21 mouse cellular contexts compared by ENCODE assay signal in genomic region chr6:149445854-149446253, GRCm38 (mm10). TPM values are rescaled to one million over a fixed set of nuclear protein-coding genes. Genes with fewer than 3 reads are reported as not detected.
DNase-seq lines count a peak whose midpoint lies in the region; ATAC-seq lines count a peak whose summit lies in the region.
"Had no signal": no experiment of that assay in that cellular context is flagged by ENCODE, and none has a peak within 500 bp of the region (broad histone marks: within the 10 kb centered on the region; RNA-seq: fewer than 3 reads in every experiment).

No protein-coding gene starts in this region.

- H3K9me3 ChIP-seq in hindbrain, embryonic 13.5 days: no peaks in the 10 kb centered on the region
- no peaks in the 10 kb centered on the region for H3K9me3 ChIP-seq in hindbrain, embryonic 10.5 days
- no peaks in the 10 kb centered on the region for H3K9me3 ChIP-seq in midbrain, embryonic 11.5 days (ENCODE audit: control insufficient read depth, low read length)
- no peaks in the 10 kb centered on the region for H3K9me3 ChIP-seq in midbrain, embryonic 14.5 days (ENCODE audit: control insufficient read depth, low read length)
- H3K9me3 ChIP-seq in neural tube, embryonic 13.5 days: no peaks in the 10 kb centered on the region
- H3K9me3 ChIP-seq: heart, embryonic 15.5 days; limb, embryonic 12.5 days; liver, embryonic 15.5 days had no signal

- no peak overlapping the region for H3K9ac ChIP-seq in hindbrain, embryonic 13.5 days
- no peak overlapping the region for H3K9ac ChIP-seq in midbrain, embryonic 11.5 days (ENCODE audit: low read length)
- H3K9ac ChIP-seq in midbrain, embryonic 14.5 days (replicated peaks; ENCODE audit: low read length): no peak overlapping the region
- no peak overlapping the region for H3K9ac ChIP-seq in neural tube, embryonic 13.5 days
- H3K9ac ChIP-seq: embryonic facial prominence, embryonic 13.5 days; heart, embryonic 15.5 days; limb, embryonic 12.5 days; liver, embryonic 15.5 days; midbrain, embryonic 13.5 days had no signal

- WGBS in hindbrain, embryonic 13.5 days: 79% methylated on average over 10 of the region's 10 CpGs
- 76% methylated on average over 10 of the region's 10 CpGs for WGBS in hindbrain, embryonic 10.5 days
- WGBS in midbrain, embryonic 11.5 days: 87% methylated on average over 10 of the region's 10 CpGs
- WGBS in midbrain, embryonic 14.5 days: 80% methylated on average over 10 of the region's 10 CpGs
- 47% methylated on average over 10 of the region's 10 CpGs for WGBS in neural tube, embryonic 13.5 days

- ATAC-seq in hindbrain, embryonic 13.5 days (ENCODE audit: low FRiP score): no peak
- peak; percentile 19; the same call in 1 of the 2 replicates for ATAC-seq in midbrain, embryonic 11.5 days (ENCODE audit: low FRiP score)
- ATAC-seq in midbrain, embryonic 14.5 days (ENCODE audit: low FRiP score, low TSS enrichment): no peak
- ATAC-seq in neural tube, embryonic 13.5 days (ENCODE audit: low read depth): no peak
- ATAC-seq: forebrain, embryonic 14.5 days; intestine, embryonic 16.5 days; lung, postnatal 0 days; midbrain, embryonic 13.5 days had no signal

- no peak overlapping the region for H3K4me2 ChIP-seq in hindbrain, embryonic 13.5 days
- no peak overlapping the region for H3K4me2 ChIP-seq in midbrain, embryonic 11.5 days
- H3K4me2 ChIP-seq in midbrain, embryonic 14.5 days (ENCODE audit: low read length): no peak overlapping the region
- H3K4me2 ChIP-seq in neural tube, embryonic 13.5 days: no peak overlapping the region
- H3K4me2 ChIP-seq: embryonic facial prominence, embryonic 13.5 days; heart, embryonic 15.5 days; limb, embryonic 12.5 days; liver, embryonic 15.5 days; midbrain, embryonic 13.5 days had no signal

- H3K36me3 ChIP-seq in hindbrain, embryonic 13.5 days: no peaks in the 10 kb centered on the region
- no peaks in the 10 kb centered on the region for H3K36me3 ChIP-seq in hindbrain, embryonic 10.5 days
- H3K36me3 ChIP-seq in midbrain, embryonic 11.5 days (ENCODE audit: control insufficient read depth, insufficient read depth, low read length): no peaks in the 10 kb centered on the region
- no peaks in the 10 kb centered on the region for H3K36me3 ChIP-seq in midbrain, embryonic 14.5 days (ENCODE audit: control insufficient read depth, insufficient read depth, low read length)
- H3K36me3 ChIP-seq in neural tube, embryonic 13.5 days: no peaks in the 10 kb centered on the region
- H3K36me3 ChIP-seq: embryonic facial prominence, embryonic 13.5 days; heart, embryonic 15.5 days; limb, embryonic 12.5 days; liver, embryonic 15.5 days; midbrain, embryonic 13.5 days had no signal

- H3K4me1 ChIP-seq in hindbrain, embryonic 13.5 days (replicated peaks): peaks cover 15% of the 10 kb centered on the region
- peaks cover 4% of the 10 kb centered on the region; the same call in 1 of the 2 replicates for H3K4me1 ChIP-seq in hindbrain, embryonic 10.5 days (replicated peaks)
- H3K4me1 ChIP-seq in midbrain, embryonic 11.5 days (ENCODE audit: control insufficient read depth, insufficient read depth, low read length): no peaks in the 10 kb centered on the region
- no peaks in the 10 kb centered on the region; the same call in 1 of the 2 replicates for H3K4me1 ChIP-seq in midbrain, embryonic 14.5 days (ENCODE audit: control insufficient read depth, insufficient read depth, low read length)
- peaks cover 16% of the 10 kb centered on the region for H3K4me1 ChIP-seq in neural tube, embryonic 13.5 days (replicated peaks)
- H3K4me1 ChIP-seq: embryonic facial prominence, embryonic 13.5 days; heart, embryonic 15.5 days; limb, embryonic 12.5 days; liver, embryonic 15.5 days had no signal

- no peak for DNase-seq in hindbrain, embryonic 10.5 days (ENCODE audit: low spot score)
- peak; percentile 24 to 39 for DNase-seq in kidney, postnatal 4 days
- no peak for DNase-seq in kidney, postnatal 25 days
- DNase-seq in midbrain, embryonic 11.5 days (ENCODE audit: low spot score, missing footprints): no peak
- DNase-seq in midbrain, embryonic 14.5 days: no peak
- DNase-seq: cerebellum, adult 11-12 months; cerebellum, postnatal 14 days; gastrocnemius, postnatal 25 days; layer of hippocampus, postnatal 36 days; thymus, postnatal 4 days had no signal

- H3K27ac ChIP-seq in hindbrain, embryonic 13.5 days: 0 out of 2 replicates have a peak overlapping the region, but pooled peaks have one; percentile 18
- H3K27ac ChIP-seq in hindbrain, embryonic 10.5 days: no peak overlapping the region
- H3K27ac ChIP-seq in midbrain, embryonic 11.5 days (ENCODE audit: low read depth, low read length): no peak overlapping the region
- H3K27ac ChIP-seq in midbrain, embryonic 14.5 days (replicated peaks; ENCODE audit: low read depth, low read length): no peak overlapping the region
- H3K27ac ChIP-seq in neural tube, embryonic 13.5 days (replicated peaks): 0 out of 2 replicates have a peak overlapping the region, but pooled peaks have one; percentile 38
- H3K27ac ChIP-seq: embryonic facial prominence, embryonic 13.5 days; heart, embryonic 15.5 days; layer of hippocampus, adult 2 months; limb, embryonic 12.5 days; liver, embryonic 15.5 days; midbrain, embryonic 13.5 days had no signal

- H3K27me3 ChIP-seq in hindbrain, embryonic 13.5 days: no peaks in the 10 kb centered on the region
- no peaks in the 10 kb centered on the region for H3K27me3 ChIP-seq in hindbrain, embryonic 10.5 days (ENCODE audit: insufficient read depth, poor library complexity, severe bottlenecking)
- no peaks in the 10 kb centered on the region for H3K27me3 ChIP-seq in midbrain, embryonic 11.5 days (ENCODE audit: control insufficient read depth, insufficient read depth, low read length)
- H3K27me3 ChIP-seq in midbrain, embryonic 14.5 days (ENCODE audit: control insufficient read depth, insufficient read depth, low read length): no peaks in the 10 kb centered on the region
- no peaks in the 10 kb centered on the region for H3K27me3 ChIP-seq in neural tube, embryonic 13.5 days
- H3K27me3 ChIP-seq: embryonic facial prominence, embryonic 13.5 days; heart, embryonic 15.5 days; limb, embryonic 12.5 days; liver, embryonic 15.5 days; midbrain, embryonic 13.5 days had no signal

- H3K4me3 ChIP-seq in hindbrain, embryonic 13.5 days: no peak overlapping the region
- no peak overlapping the region for H3K4me3 ChIP-seq in hindbrain, embryonic 10.5 days
- no peak overlapping the region for H3K4me3 ChIP-seq in midbrain, embryonic 11.5 days (ENCODE audit: low read depth, low read length)
- no peak overlapping the region for H3K4me3 ChIP-seq in midbrain, embryonic 14.5 days (replicated peaks; ENCODE audit: low read depth, low read length)
- no peak overlapping the region for H3K4me3 ChIP-seq in neural tube, embryonic 13.5 days
- H3K4me3 ChIP-seq: embryonic facial prominence, embryonic 13.5 days; heart, embryonic 15.5 days; layer of hippocampus, adult 2 months; limb, embryonic 12.5 days; liver, embryonic 15.5 days; midbrain, embryonic 13.5 days had no signal

RNA-seq across cellular contexts. Expression of gene Bicd1, which starts 37.2 kb away (rescaled TPM):
- 41.0 and 44.5 TPM in 2 replicates for polyA plus RNA-seq in hindbrain, embryonic 13.5 days (2015; fragmentation: Nextera tagmentation; extraction: Ambion mirVana)
- polyA plus RNA-seq in hindbrain, embryonic 10.5 days (2016; fragmentation: Nextera tagmentation; extraction: Ambion mirVana): 13.1 and 13.9 TPM in 2 replicates
- polyA plus RNA-seq in midbrain, embryonic 11.5 days (2014; fragmentation: Nextera tagmentation; extraction: Ambion mirVana): 15.5 and 16.5 TPM in 2 replicates
- 42.0 and 42.6 TPM in 2 replicates for polyA plus RNA-seq in midbrain, embryonic 14.5 days (2014; fragmentation: Nextera tagmentation; extraction: Ambion mirVana)
- 36.4 and 37.6 TPM in 2 replicates for polyA plus RNA-seq in neural tube, embryonic 13.5 days (2015; fragmentation: Nextera tagmentation; extraction: Ambion mirVana)

Comparison
In these comparisons a context has a peak if more than half of its experiments do, and no peak if none do; other contexts are left out.
1. H3K27ac ChIP-seq: peak in hindbrain, embryonic 13.5 days (single experiment) and neural tube, embryonic 13.5 days (single experiment); none in hindbrain, embryonic 10.5 days (single experiment), midbrain, embryonic 11.5 days (single experiment) and midbrain, embryonic 14.5 days (single experiment).
2. DNase-seq: peak in kidney, postnatal 4 days (2 of 2); none in hindbrain, embryonic 10.5 days (single experiment), kidney, postnatal 25 days (0 of 2), midbrain, embryonic 11.5 days (single experiment) and midbrain, embryonic 14.5 days (single experiment).